Mouse (Mus musculus): ENCODE results near the gene Kank1.

DNA sequence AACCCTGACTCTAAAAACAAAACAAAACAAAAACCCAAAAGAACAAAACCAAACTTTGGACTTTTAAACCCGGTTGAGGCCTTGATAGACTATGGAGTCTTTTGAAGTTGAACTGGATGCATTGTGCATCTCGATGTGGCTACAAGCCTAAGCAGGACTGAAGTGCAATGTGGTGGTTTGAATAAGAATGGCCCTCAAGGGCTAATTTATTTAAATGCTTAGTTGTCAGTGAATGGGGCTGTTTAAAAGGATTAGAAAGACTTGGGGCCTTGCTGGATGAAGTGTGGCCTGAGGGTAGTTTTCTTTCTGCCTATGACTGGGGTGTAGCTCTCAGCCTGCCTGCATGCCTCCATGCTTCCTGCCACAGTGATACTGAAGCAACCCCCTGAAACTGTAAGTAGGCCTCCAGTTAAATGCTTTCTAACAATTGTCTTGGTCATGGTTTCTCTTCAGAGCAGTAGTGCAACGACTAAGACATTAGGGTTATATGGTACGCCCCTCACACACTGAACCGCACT, 242.4 kb downstream of the Kank1 start:
- TF ChIP-seq POLR2A (IDR thresholded peaks at IDR 0.05; ENCODE audit: low read depth, low read length) (no peak), CTCF (IDR thresholded peaks at IDR 0.05; ENCODE audit: extremely low read depth, insufficient read length, insufficient replicate concordance, low read depth, low read length) (no peak)
